Mouse (Mus musculus) frontal cortex, postnatal 14 days (tissue): ENCODE data around the gene Postn.

Experiments
- DNase-seq, 2 experiments: peaks; one replicate each; pipeline ENCODE4 v3.0.0; 2022; ENCODE audit warnings: low spot score in 2 of 2

The Postn gene

GRCm38 (mm10) chr3:54360897-54361296 is at the start of gene Postn:
TSS of gene Postn (plus strand) at chr3:54361109.
- DNase-seq, result no peak

GRCm38 (mm10) chr3:54314055-54314454 is 46.9 kb upstream of the Postn start:
- no peak for DNase-seq

DNA sequence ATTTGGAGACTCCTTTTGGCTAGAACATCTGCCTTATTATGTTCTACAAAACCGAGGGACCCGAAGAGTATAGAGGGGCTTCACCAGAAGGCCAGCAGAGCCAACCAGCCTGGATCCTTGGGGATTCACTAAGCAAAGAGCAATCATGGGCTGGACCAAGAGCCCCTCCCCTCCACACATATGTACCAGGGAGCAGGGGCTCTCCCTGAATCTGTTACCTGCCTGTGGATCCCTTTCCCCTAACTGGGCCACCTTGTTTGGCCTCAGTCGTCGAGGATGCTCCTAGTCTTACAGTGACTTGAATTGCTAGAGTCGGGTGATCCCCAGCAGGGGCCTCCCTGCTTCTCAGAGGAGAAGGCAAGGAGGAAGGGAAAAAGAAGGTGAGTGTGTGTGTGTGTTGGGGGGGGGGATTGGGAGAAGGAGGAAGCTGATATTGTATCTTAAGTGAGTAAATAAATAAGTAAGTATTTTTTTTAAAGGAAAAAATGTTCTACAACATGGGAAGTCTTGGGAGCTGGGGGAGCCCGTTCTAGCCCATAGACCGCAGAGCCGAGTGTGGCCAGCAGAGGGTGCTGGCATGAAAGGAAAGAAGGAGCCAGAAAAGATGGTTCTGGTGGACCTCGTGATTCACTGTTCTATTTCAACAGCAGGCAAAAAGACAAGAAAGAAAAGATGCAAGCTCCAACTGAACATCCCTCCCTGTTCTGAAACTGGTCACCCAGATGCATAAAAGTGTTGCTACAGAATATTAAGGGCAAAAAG is 7.8 kb upstream of the Postn start:
- DNase-seq, result peak; percentile 23 to 69

- no peak for DNase-seq
Observed at GRCm38 (mm10) chr3:54357561-54357960, 3.3 kb upstream of the Postn start.

DNA sequence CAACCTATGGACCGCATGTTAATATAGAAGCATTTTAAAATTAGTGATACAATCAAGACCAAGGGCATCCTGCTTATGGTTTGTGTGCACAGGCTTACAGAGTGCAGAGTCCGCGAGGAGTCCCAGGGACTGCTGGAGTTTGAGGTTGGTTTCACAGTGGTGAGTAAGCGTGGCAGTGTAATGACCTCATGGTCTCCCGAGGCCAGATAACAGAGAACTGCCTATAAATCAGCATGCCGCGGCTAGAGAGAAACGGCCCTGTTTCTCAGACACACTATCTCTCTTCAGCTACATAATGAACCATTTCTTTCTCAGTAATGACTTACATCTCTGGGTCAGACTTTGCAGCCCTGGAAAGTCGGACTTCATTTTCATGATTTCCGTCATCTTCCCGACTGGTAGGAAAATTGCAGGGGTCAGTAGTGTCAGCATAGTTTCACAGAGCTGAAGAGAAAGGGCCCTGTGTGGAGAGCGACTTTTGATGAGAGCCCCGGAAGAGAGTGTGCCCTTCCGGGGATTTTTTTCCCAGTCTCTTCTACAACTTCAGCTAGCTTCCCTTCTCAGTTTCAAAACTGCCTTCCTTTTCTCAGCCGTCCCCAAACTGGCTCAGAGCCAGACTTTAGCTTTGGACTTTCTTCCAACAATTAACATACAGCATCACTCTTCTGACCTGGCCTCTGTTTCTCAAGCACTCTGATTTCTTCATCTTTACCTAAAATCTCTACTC is 2.3 kb upstream of the Postn start:
- no peak for DNase-seq

DNA sequence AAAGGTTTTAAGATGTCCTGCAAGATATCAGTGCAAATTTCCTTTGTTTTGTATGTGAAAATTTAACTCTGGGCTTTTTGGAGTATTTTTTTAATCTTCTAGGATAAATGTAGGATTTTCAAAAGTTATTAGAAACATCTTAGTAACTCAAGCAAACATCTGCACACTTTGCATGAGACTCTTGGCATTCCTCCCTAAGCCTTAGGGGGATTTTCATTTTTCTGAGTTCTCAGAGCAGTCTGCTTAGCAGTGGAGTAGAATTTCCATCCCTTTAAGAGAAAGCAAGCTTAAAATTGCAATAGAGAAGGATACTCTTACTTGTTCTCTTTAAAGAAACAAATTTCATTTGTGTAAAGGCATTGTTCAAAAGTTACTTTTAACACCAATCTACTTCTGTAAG is 747 bp downstream of the Postn start:
- no peak for DNase-seq

DNA sequence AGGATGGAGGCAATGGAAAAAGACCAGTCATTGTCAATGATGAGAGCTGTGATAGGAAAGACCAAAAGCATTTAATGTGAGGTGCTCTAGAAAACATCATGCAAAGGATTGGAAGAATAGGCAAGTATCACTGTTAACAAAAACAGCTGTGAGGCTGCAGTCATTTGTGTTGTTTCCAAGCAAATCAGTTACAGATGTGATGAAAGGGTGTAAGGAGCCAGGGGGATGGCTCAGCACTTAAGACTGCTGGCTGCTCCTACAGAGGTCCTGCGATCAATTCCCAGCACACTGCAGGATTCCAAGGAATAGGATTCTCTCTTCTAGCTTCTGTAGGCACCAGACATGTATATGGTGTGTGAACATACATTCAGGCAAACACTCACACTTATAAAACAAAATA is 10.1 kb downstream of the Postn start:
- no peak for DNase-seq

DNA sequence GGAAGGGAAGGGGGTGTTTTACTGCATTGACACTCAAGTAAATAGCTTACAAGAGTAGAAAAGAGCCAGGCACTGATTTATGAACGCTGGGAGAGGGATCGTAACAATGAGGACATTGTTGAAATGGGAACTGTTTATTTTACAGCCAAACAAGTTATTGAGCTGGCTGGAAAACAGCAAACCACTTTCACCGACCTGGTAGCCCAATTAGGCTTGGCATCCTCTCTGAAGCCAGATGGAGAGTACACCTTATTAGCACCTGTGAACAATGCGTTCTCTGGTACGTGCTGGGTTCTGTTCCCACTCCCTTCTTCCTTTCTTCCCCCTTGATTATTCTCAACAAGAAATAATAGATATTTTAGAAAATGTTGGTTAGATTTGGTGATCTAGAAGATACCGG is 11.7 kb downstream of the Postn start:
- DNase-seq, result no peak

GRCm38 (mm10) chr3:54376014-54376413 is 15.1 kb downstream of the Postn start:
- no peak for DNase-seq

- DNase-seq, result no peak
Observed at GRCm38 (mm10) chr3:54377647-54378046, 16.7 kb downstream of the Postn start.

DNA sequence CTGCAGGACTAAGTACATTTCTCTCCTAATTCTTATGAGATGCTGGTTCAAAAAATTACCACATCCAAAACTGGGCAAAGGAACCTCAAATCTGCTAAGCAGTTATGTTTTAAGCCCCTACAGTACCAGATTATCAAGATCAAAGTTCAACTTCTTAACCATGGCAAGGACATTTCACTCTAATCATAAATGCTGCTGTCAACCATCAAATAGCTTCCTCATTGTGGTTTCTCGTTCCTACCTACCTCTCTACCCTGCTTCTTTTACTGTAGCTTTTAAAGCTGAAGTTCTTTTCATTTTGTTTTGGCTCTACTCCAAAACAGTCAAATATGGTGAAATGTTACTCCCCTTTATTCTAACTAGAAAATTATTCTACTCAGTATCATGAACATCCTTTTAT is 17.2 kb downstream of the Postn start:
- no peak for DNase-seq

GRCm38 (mm10) chr3:54379981-54380380 is 19.1 kb downstream of the Postn start:
- no peak for DNase-seq

DNA sequence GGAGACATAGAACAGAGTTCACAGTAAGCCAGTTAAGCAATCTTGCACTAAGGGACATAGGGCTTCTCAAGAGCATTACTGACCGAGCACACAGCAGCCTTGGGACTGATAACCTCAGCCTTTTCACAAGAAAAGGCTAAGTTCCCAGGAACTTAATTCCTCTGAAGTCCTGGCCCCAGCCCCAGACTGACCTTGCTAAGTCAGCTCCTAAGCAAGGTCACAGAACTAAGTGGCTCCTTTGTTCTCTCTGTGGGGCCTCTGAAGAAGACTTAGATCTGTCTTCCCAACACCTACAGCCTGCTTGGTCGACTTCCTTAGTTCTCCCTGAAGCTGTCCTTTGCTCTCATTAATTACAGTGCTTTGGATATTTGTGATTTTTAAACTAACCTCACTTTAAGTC is 38.4 kb downstream of the Postn start:
- no peak for DNase-seq

DNA sequence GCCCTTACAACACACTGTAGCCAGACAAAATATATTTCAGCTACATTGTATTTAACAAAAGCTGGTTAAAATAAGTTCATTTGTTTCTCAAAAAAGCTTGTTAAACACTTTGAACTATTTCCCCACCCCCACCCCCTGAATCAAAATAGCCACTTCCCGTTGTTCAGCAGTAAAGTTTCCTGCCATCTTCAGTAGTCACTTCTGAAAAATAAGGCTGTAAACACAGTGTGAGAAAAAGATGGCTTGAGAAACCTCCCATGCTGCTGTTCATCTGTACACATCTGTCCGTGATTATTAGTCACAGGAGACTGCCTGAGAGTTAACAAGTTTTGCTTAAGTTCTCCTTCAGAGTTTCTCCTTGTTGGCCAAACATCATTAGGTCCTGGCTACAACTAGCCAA is 39.0 kb downstream of the Postn start:
- DNase-seq, result no peak

- no peak for DNase-seq
Observed at GRCm38 (mm10) chr3:54400617-54401016, 39.7 kb downstream of the Postn start.

GRCm38 (mm10) chr3:54401706-54402105 is 40.8 kb downstream of the Postn start:
- DNase-seq, result no peak

- no peak for DNase-seq
Observed at GRCm38 (mm10) chr3:54403791-54404190, 42.9 kb downstream of the Postn start.

- DNase-seq, result no peak
Observed at GRCm38 (mm10) chr3:54406567-54406966, 45.7 kb downstream of the Postn start.

DNA sequence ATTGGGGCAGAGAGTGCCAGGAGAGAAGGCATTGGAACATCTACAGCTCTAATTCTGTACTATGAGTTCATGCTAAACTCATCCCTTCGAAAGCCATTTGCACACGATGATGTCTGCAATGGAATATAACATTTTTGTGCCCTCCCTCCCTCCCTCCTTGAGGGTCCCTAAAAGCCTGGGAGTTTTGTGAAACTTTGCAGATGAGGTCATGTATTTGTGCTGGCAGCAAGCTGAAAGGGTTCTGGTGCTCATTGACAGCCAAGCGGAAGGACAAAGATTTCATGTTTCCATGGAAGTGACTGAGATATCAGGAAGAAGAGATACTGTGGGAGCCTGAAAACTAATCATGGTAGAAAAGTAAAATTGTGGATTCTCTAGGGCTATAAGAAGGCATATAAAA is 50.1 kb downstream of the Postn start:
- no peak for DNase-seq

GRCm38 (mm10) chr3:54412885-54413583 is 52.1 kb downstream of the Postn start:
- no peak for DNase-seq

GRCm38 (mm10) chr3:54413584-54413897 is 52.6 kb downstream of the Postn start:
- no peak for DNase-seq

- DNase-seq, result no peak
Observed at GRCm38 (mm10) chr3:54414386-54414785, 53.5 kb downstream of the Postn start.

DNA sequence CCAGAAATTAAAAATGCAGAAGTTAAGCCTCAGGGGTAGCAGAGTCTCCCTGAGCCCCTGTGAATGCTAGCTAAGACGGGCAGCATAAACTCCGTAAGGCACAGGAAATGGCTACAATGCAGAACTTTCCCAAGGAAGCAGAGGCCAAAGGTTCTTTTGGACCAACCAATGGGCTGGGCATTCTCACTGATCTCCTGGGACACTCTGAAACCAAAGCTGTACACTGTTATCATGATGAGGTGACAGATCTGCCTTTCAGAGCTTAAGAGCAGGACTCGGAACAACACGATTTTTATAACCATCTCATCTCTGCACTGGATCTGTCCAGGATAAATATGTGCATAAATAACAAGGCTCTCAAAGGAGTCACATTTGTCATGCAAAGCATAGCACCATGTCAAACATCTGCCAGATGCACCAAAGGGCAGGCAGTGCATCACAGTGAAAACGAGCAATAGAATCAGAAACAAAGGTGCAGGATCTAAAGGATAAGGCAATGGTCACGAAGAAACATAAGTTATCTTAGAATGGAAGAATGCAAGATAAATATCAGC is 57.0 kb downstream of the Postn start:
- no peak for DNase-seq
